Mouse (Mus musculus) gonadal fat pad, adult 2 months (tissue): ENCODE measurements around the gene Gm7929. TPM values are rescaled to one million over a fixed set of nuclear protein-coding genes. Genes with fewer than 3 reads are reported as not detected.
"Not testable (repeated sequence)": the region's sequence is repeated elsewhere in the genome, so short reads cannot be mapped to it uniquely, and the experiment has no call there.

ENCODE experiments used
- DNase-seq: peaks from one replicate; pipeline ENCODE4 v3.0.0-alpha.2; 2012; ENCODE audit warnings: low read depth
- polyA plus RNA-seq: library from polyadenylated mRNA; depleted of rRNA; stranded (reverse); fragments of >200 nt; gene quantifications from 2 replicates; pipeline ENCODE4 v1.2.3, GENCODE M21; 2012; rRNA removed

The Gm7929 gene
- polyA plus RNA-seq: not detected in 2 replicates

GRCm38 (mm10) chr14:41750514-41750913 is at the start of gene Gm7929:
TSS of gene Gm7929 (minus strand) at chr14:41750614.
- not testable (repeated sequence) for DNase-seq

GRCm38 (mm10) chr14:41772341-41772740 is 21.9 kb upstream of the Gm7929 start, which contains the start of gene Gm47189:
TSS of gene Gm47189 (minus strand) at chr14:41772441.
- DNase-seq: not testable (repeated sequence)

GRCm38 (mm10) chr14:41755931-41756330 is 5.5 kb upstream of the Gm7929 start:
- DNase-seq: not testable (repeated sequence)

GRCm38 (mm10) chr14:41723437-41723836 is 27.0 kb downstream of the Gm7929 start:
- DNase-seq: not testable (repeated sequence)

DNA sequence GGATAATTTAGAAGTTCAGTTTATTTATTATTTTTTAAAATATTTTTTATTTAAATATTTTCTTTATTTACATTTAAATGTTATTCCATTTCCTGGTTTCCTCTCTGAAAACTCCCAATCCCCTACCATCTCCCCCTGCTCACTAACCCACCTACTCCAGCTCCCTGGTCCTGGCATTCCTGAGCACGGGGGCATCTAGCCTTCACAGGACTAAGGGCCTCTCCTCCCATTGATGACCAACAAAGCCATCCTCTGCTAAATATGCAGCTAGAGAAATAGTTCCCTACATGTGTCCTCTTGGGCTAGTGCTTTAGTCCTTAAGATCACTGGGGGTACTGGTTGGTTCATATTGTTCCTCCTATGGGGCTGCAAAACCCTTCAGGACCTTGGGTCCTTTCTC is 33.2 kb downstream of the Gm7929 start:
- not testable (repeated sequence) for DNase-seq

DNA sequence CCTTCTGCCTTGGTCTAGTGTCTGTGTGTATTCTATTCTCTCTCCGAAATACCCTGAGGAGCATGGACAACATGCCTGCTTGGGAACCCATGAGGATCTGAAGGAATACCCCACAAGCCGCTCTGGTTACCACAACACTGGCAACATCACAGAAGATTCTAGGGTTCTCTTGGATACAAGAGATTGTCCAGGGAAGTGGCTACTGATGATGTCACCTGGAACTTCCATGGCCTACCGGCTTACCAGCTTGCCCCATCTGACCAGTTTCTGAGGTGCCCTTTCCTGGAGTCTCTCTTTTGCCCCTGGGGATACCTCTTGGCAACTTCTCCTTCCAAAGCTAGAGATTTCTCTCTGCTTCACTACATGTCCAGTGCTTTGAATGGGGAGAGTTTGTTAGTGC is 48.6 kb downstream of the Gm7929 start, which contains the start of gene Gm8068:
Gene Gm8068 (minus strand): TSS at position 101 of the 400 bp plus-strand sequence.
- not testable (repeated sequence) for DNase-seq

Other genes starting within 250 kb of the Gm7929 start
- gene Gm7970, start 195.0 kb downstream of the Gm7929 start, polyA plus RNA-seq: not detected in 2 replicates
- not detected in 2 replicates for gene 1700049E17Rik2, start 177.4 kb downstream of the Gm7929 start, polyA plus RNA-seq
- not detected in 2 replicates for gene Gm3072, start 126.0 kb downstream of the Gm7929 start, polyA plus RNA-seq
- not detected in 2 replicates for gene Gm3676, start 104.1 kb downstream of the Gm7929 start, polyA plus RNA-seq
- gene Gm8068, start 48.7 kb downstream of the Gm7929 start, polyA plus RNA-seq: not detected in 2 replicates
- gene Gm47189, start 21.8 kb upstream of the Gm7929 start, polyA plus RNA-seq: not detected in 2 replicates
- not detected in 2 replicates for gene Gm7980, start 156.7 kb upstream of the Gm7929 start, polyA plus RNA-seq
- not detected in 2 replicates for gene 1700049E17Rik1, start 174.3 kb upstream of the Gm7929 start, polyA plus RNA-seq
- gene 1700024B05Rik, start 193.4 kb upstream of the Gm7929 start, polyA plus RNA-seq: not detected in 2 replicates
- gene Gm6401, start 217.3 kb upstream of the Gm7929 start, polyA plus RNA-seq: not detected in 2 replicates
- not detected in 2 replicates for gene Gm3543, start 232.7 kb upstream of the Gm7929 start, polyA plus RNA-seq